Mouse (Mus musculus) olfactory bulb, adult 2 months (tissue): ENCODE data around the gene Ctnnd2.
"Not testable (repeated sequence)": the region's sequence is repeated elsewhere in the genome, so short reads cannot be mapped to it uniquely, and the experiment has no call there.

ENCODE experiments used
- CTCF ChIP-seq: fragments of 200-500 bp; IDR thresholded peaks from 2 replicates; pipeline ENCODE4 v1.5.1; 2012; ENCODE audit warnings: low read depth, mild to moderate bottlenecking, low read length, moderate library complexity; ENCODE audit not compliant: insufficient read depth
- POLR2A ChIP-seq: fragments of 200-500 bp; IDR thresholded peaks from 2 replicates; pipeline ENCODE4 v1.6.1; 2012; ENCODE audit warnings: mild to moderate bottlenecking, low read depth, low read length, moderate library complexity; ENCODE audit not compliant: insufficient read depth

DNA sequence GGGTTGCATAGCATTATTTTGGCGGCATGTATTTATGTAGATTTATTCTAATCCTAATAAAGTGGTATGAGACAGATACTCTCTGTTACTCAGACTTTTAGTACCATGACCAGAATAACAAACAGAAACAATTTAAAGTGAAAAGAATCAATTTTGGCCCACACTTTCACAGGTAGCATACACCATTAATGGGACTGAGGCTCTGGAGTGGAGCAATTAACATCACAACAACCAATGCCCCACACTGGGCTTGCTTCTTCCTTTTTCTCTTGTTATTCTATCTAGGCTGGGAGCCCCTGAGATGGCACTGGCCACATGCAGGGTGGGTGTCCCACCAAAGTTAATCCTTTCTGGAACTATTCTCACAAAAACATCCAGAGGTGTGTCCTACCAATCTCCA lies 32.8 kb upstream of the Ctnnd2 start:
- not testable (repeated sequence) for TF ChIP-seq CTCF, POLR2A
